Comparison of ENCODE assay signal across 1 mouse cellular context in genomic region chr3:130730189-130730653, GRCm38 (mm10).
TF ChIP-seq lines count a peak whose summit lies in the region.

Gene Rpl34, minus strand, starts transcription at chr3:130730398.

TF ChIP-seq in MEL, 35 proteins besides CTCF, POLR2A, EP300 and RAD21 (continued from another document):
- TF ChIP-seq USF2 (IDR thresholded peaks at IDR 0.05; ENCODE audit: borderline replicate concordance in 1 of 2, insufficient read depth in 1 of 2, low read depth in 1 of 2, low read length in 2 of 2) (peak in 1 of 2 experiments; percentile 50; a peak in 1 of 4 replicates), ZNF384 (IDR thresholded peaks at IDR 0.05; ENCODE audit: low read depth, low read length) (no peak)
